Mouse (Mus musculus): ENCODE measurements around the gene Zbtb43. TPM values are rescaled to one million over a fixed set of nuclear protein-coding genes. Genes with fewer than 3 reads are reported as not detected.
A peak's percentile ranks its signal among the peaks of the same experiment; 100 is the strongest.

Zbtb43 gene
- polyA plus RNA-seq, 1 experiment from 2014 or later, result 6.3 TPM

DNA sequence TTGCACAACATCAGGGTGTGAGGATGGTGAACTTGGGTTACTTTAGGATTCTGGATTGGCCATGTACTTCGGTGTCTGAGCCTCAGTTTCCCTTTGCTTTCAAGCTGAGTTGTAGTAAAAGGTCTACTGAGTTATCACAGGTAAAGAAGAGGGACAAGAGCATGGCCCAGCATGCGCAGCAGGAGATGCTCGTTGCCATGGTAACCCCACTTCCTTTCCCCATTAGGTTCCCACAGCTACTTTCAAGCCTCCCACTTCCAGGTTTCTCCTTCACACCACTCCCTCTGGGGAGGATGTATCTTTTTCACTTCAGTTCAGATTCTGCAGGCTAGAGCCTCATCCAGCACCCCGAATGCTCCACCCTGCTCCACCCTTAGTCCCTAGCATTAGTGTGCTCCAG is 27.5 kb downstream of the Zbtb43 start:
- 25% methylated on average over 4 of the region's 4 CpGs for WGBS (ENCODE audit: insufficient replicate concordance)
- H3K9me3 ChIP-seq (replicated peaks), result no peaks in the 10 kb centered on the region
- no peak for ATAC-seq (ENCODE audit: insufficient read depth)
- H3K4me2 ChIP-seq, result no peak overlapping the region
- no peaks in the 10 kb centered on the region for H3K36me3 ChIP-seq (replicated peaks)
- peaks cover 25% of the 10 kb centered on the region for H3K27me3 ChIP-seq
- no peak overlapping the region for H3K9ac ChIP-seq
- no peak overlapping the region for H3K4me3 ChIP-seq (replicated peaks)
- peaks cover 6% of the 10 kb centered on the region for H3K4me1 ChIP-seq (replicated peaks)
- no peak overlapping the region for H3K27ac ChIP-seq (replicated peaks)

DNA sequence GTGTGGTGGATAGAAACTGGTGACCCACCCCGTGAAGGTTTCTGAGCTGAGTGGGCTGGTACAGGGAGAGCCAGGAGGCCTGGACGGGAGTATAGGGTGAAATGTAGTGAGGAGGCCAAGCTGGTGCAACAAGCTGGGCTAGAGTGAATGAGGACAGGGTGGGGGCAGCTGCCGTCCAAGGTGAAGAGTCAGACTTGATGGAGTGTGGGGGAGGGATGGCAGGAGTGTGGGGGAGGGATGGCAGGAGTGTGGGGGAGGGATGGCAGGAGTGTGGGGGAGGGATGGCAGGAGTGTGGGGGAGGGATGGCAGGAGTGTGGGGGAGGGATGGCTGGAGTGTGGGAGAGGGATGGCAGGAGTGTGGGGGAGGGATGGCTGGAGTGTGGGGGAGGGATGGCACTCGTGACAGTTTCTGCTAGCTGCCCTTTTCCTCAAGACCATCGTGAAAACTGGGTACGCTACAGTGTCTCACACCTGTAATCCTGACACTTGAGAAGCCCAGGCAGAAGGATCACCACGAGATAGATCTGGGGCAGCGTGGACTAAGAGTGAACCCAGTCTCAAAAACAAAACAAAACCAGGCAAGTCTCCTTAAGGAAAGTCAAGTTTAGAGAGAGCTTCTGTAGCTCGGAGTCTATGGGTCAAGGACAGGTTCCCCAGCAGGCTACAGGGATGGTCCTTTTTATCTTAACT is 28.2 kb downstream of the Zbtb43 start:
- Histone ChIP-seq H3K4me3 (replicated peaks) (no peak overlapping the region), H3K27me3 (peaks cover 25% of the 10 kb centered on the region), H3K4me2 (no peak overlapping the region), H3K27ac (replicated peaks) (no peak overlapping the region), H3K9ac (no peak overlapping the region), H3K4me1 (replicated peaks) (peaks cover 13% of the 10 kb centered on the region), H3K36me3 (replicated peaks) (no peaks in the 10 kb centered on the region), H3K9me3 (replicated peaks) (no peaks in the 10 kb centered on the region)
- 22% methylated on average over 9 of the region's 9 CpGs for WGBS (ENCODE audit: insufficient replicate concordance)
- ATAC-seq (ENCODE audit: insufficient read depth), result no peak

GRCm38 (mm10) chr2:33439471-33439881 is 28.9 kb downstream of the Zbtb43 start:
- H3K4me2 ChIP-seq, result no peak overlapping the region
- H3K27ac ChIP-seq (replicated peaks), result no peak overlapping the region
- ATAC-seq (ENCODE audit: insufficient read depth), result no peak
- H3K4me3 ChIP-seq (replicated peaks), result no peak overlapping the region
- no peaks in the 10 kb centered on the region for H3K9me3 ChIP-seq (replicated peaks)
- H3K4me1 ChIP-seq (replicated peaks), result peaks cover 13% of the 10 kb centered on the region
- peaks cover 25% of the 10 kb centered on the region for H3K27me3 ChIP-seq
- H3K36me3 ChIP-seq (replicated peaks), result no peaks in the 10 kb centered on the region
- WGBS (ENCODE audit: insufficient replicate concordance), result 23% methylated on average over 8 of the region's 8 CpGs
- H3K9ac ChIP-seq, result no peak overlapping the region

DNA sequence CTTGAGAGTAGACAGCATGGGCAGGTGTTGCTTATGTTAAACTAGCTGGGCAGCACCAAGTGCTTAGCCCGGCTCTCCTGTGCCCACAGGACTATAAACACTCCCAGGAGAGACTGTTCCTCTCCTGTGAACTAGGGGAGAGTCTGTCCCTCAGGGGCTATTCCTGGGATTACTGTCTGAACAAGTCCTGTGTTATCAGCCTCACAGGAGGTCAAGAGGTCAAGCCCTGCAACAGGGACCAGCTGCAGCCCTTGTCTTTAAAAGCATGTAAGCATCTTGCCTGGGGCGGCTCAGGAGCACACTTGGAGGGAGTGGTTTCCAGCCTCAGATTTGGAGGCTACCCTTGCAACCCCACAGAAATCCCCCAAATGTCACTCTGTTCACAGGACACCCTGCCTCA is 30.0 kb downstream of the Zbtb43 start:
- WGBS (ENCODE audit: insufficient replicate concordance), result 52% methylated on average over 2 of the region's 2 CpGs
- Histone ChIP-seq H3K27me3 (peaks cover 25% of the 10 kb centered on the region), H3K4me1 (replicated peaks) (peaks cover 13% of the 10 kb centered on the region), H3K4me2 (no peak overlapping the region), H3K36me3 (replicated peaks) (no peaks in the 10 kb centered on the region), H3K27ac (replicated peaks) (no peak overlapping the region), H3K4me3 (replicated peaks) (no peak overlapping the region), H3K9me3 (replicated peaks) (no peaks in the 10 kb centered on the region), H3K9ac (no peak overlapping the region)
- ATAC-seq (ENCODE audit: insufficient read depth), result no peak

- peaks cover 25% of the 10 kb centered on the region for H3K27me3 ChIP-seq
- no peak overlapping the region for H3K4me2 ChIP-seq
- H3K4me1 ChIP-seq (replicated peaks), result peaks cover 13% of the 10 kb centered on the region
- H3K9me3 ChIP-seq (replicated peaks), result no peaks in the 10 kb centered on the region
- no peak overlapping the region for H3K9ac ChIP-seq
- no peak overlapping the region for H3K4me3 ChIP-seq (replicated peaks)
- no peaks in the 10 kb centered on the region for H3K36me3 ChIP-seq (replicated peaks)
- WGBS (ENCODE audit: insufficient replicate concordance), result 59% methylated on average over 11 of the region's 11 CpGs
- ATAC-seq (ENCODE audit: insufficient read depth), result no peak
- H3K27ac ChIP-seq (replicated peaks), result no peak overlapping the region
Measured at GRCm38 (mm10) chr2:33437184-33437583, 31.2 kb downstream of the Zbtb43 start.

- Histone ChIP-seq H3K27me3 (peaks cover 25% of the 10 kb centered on the region), H3K4me3 (replicated peaks) (0 out of 2 replicates have a peak overlapping the region, but pooled peaks have one; percentile 4), H3K36me3 (replicated peaks) (no peaks in the 10 kb centered on the region), H3K9me3 (replicated peaks) (no peaks in the 10 kb centered on the region), H3K9ac (no peak overlapping the region), H3K4me2 (peak overlapping the region; percentile 39), H3K27ac (replicated peaks) (no peak overlapping the region), H3K4me1 (replicated peaks) (peaks cover 23% of the 10 kb centered on the region)
- no peak for ATAC-seq (ENCODE audit: insufficient read depth)
- 9% methylated on average over 16 of the region's 16 CpGs for WGBS (ENCODE audit: insufficient replicate concordance)
Measured at GRCm38 (mm10) chr2:33436035-33436580, 32.3 kb downstream of the Zbtb43 start.

DNA sequence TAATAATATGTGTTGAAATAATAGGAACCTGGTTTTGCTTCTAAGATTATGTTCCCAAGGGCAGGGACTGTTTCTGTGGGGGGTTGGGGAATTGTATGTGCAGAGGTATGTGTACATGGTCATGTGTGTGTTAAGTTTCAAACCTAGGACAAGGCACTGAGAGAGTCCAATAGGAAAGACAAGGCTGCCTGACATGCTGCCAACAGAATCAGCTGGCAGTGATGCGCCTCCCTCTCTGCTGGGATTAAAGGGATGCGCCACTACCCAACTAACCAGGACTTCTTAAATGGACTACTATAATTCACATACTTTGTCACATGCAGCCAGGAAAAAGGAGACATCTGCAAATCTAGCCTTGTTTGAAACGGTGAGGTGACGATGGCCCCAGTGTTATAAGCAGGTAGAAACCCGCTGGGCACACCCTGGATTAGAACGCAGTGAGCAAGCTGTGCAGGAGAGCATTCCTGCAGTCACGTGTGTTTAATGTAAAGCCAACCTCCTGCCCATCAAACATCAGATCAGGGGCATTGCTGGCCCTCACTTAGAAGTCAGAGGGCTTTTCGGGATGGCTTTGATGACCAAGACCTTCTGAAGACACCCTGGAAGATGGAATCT is 33.2 kb downstream of the Zbtb43 start:
- no peak overlapping the region for H3K4me2 ChIP-seq
- 63% methylated on average over 8 of the region's 8 CpGs for WGBS (ENCODE audit: insufficient replicate concordance)
- ATAC-seq (ENCODE audit: insufficient read depth), result no peak

DNA sequence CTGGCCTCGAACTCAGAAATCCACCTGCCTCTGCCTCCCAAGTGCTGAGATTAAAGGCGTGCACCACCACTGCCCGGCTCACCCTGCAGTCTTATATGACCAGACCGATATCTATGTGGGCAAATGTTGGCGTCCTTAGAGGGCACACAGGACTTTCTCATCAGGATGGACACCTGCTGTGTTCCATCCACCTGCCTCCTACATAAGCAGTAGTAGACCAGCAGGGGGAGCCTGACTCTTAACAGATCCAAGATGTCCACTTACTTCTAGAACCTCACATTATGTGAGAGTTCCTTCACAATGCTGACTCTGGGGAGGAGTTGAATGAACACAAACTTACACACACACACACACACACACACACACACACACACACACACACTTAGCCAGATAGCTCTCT is 35.5 kb downstream of the Zbtb43 start:
- H3K4me2 ChIP-seq, result no peak overlapping the region
- H3K4me1 ChIP-seq (replicated peaks), result peaks cover 50% of the 10 kb centered on the region
- no peak overlapping the region for H3K27ac ChIP-seq (replicated peaks)
- H3K4me3 ChIP-seq (replicated peaks), result no peak overlapping the region
- 0 out of 2 replicates have a peak, but pooled peaks cover 1% of the 10 kb centered on the region for H3K36me3 ChIP-seq (replicated peaks)
- no peak for ATAC-seq (ENCODE audit: insufficient read depth)
- no peak overlapping the region for H3K9ac ChIP-seq
- H3K27me3 ChIP-seq, result peaks cover 15% of the 10 kb centered on the region; the same call in 1 of the 2 replicates
- H3K9me3 ChIP-seq (replicated peaks), result no peaks in the 10 kb centered on the region
- WGBS (ENCODE audit: insufficient replicate concordance), result 51% methylated on average over 5 of the region's 5 CpGs

More for the DNA sequence above, 33.2 kb downstream of the Zbtb43 start:
- no peak overlapping the region for H3K27ac ChIP-seq (replicated peaks)
- no peaks in the 10 kb centered on the region for H3K9me3 ChIP-seq (replicated peaks)
- H3K36me3 ChIP-seq (replicated peaks), result no peaks in the 10 kb centered on the region
- no peak overlapping the region for H3K9ac ChIP-seq
- peaks cover 31% of the 10 kb centered on the region for H3K4me1 ChIP-seq (replicated peaks)
- H3K4me3 ChIP-seq (replicated peaks), result no peak overlapping the region
- peaks cover 25% of the 10 kb centered on the region for H3K27me3 ChIP-seq

GRCm38 (mm10) chr2:33430771-33431699 is 37.3 kb downstream of the Zbtb43 start, which contains the start of gene Zbtb34:
TSS of gene Zbtb34 (minus strand) at chr2:33431324.
- H3K36me3 ChIP-seq (replicated peaks), result peaks cover 11% of the 10 kb centered on the region; the same call in 1 of the 2 replicates
- WGBS (ENCODE audit: insufficient replicate concordance), result under 1% methylated on average over 84 of the region's 102 CpGs
- ATAC-seq (ENCODE audit: insufficient read depth), result peak; percentile 66
- H3K4me1 ChIP-seq (replicated peaks), result peaks cover 59% of the 10 kb centered on the region
- H3K4me3 ChIP-seq (replicated peaks), result peak within 1 kb of the TSS; percentile 93
- H3K9me3 ChIP-seq (replicated peaks), result no peaks in the 10 kb centered on the region
- H3K9ac ChIP-seq, result peak within 1 kb of the TSS; percentile 78
- H3K27me3 ChIP-seq, result 0 out of 2 replicates have a peak, but pooled peaks cover 2% of the 10 kb centered on the region
- peak within 1 kb of the TSS; percentile 87 for H3K4me2 ChIP-seq
- H3K27ac ChIP-seq (replicated peaks), result peak within 1 kb of the TSS; percentile 84

DNA sequence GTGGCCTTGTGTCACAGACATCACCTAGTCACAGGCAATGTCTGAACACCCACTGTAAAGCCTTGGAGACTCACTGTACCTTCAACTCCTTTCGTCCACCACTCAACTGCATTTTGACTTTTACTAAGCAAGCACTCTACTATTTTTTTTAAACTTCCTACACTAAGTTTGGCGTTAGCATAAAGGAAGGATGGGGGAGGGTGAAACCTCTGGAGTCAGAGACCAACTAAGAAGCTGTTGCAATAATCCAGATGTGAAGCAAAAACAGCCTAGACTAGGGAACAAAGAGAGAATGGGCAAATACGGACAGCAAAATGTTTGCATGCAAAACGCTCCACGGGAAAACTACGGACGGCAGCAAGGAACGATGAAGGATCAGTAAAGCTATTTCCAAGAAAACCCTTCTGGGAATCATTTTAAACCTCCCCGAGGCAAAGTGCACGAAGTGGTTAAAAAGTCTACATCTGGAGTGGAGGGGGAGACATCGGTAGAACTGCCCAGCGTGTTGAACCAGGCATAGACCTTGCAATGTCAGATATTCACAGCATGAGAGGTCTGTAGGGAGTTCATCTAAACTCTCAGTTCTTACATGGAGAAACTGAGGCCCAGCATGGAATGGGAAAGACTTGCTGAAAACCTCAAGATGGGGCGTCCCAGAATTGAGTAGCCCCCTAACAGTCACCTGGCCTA is 38.1 kb downstream of the Zbtb43 start:
- peaks cover 51% of the 10 kb centered on the region for H3K4me1 ChIP-seq (replicated peaks)
- H3K4me3 ChIP-seq (replicated peaks), result peak overlapping the region; percentile 93
- peak overlapping the region; percentile 78 for H3K9ac ChIP-seq
- 3% methylated on average over 13 of the region's 13 CpGs for WGBS (ENCODE audit: insufficient replicate concordance)
- peaks cover 11% of the 10 kb centered on the region; the same call in 1 of the 2 replicates for H3K36me3 ChIP-seq (replicated peaks)
- ATAC-seq (ENCODE audit: insufficient read depth), result no peak
- no peaks in the 10 kb centered on the region for H3K27me3 ChIP-seq
- peak overlapping the region; percentile 87 for H3K4me2 ChIP-seq
- H3K9me3 ChIP-seq (replicated peaks), result no peaks in the 10 kb centered on the region
- H3K27ac ChIP-seq (replicated peaks), result peak overlapping the region; percentile 84
